Mouse (Mus musculus) hematopoietic stem cell, adult 5-6 weeks (primary cell): ENCODE results near the gene Ak9. TPM values are rescaled to one million over a fixed set of nuclear protein-coding genes. Genes with fewer than 3 reads are reported as not detected.
"Not testable (repeated sequence)": the region's sequence is repeated elsewhere in the genome, so short reads cannot be mapped to it uniquely, and the experiment has no call there.

ENCODE experiments used
- ATAC-seq, 2 experiments: fragments of 125-278 bp in 1 of 2; replicated peaks in 1 of 2; 2 replicates each; pipeline ENCODE4 v1.8.0; 2016 to 2017; ENCODE audit warnings: inconsistent platforms in 2 of 2, mild to moderate bottlenecking in 2 of 2, moderate number of reproducible peaks in 2 of 2, low read depth in 1 of 2, moderate TSS enrichment in 1 of 2; ENCODE audit not compliant: low FRiP score in 2 of 2, poor library complexity in 2 of 2, severe bottlenecking in 2 of 2, insufficient read depth in 1 of 2, low TSS enrichment in 1 of 2
- total RNA-seq: library from RNA; stranded (forward); fragments of 172-1452, 232-1000 nt; gene quantifications from 2 replicates; pipeline ENCODE4 v1.2.3, GENCODE M21; 2017

Ak9 gene
- total RNA-seq, 1 experiment from 2014 or later: not detected

DNA sequence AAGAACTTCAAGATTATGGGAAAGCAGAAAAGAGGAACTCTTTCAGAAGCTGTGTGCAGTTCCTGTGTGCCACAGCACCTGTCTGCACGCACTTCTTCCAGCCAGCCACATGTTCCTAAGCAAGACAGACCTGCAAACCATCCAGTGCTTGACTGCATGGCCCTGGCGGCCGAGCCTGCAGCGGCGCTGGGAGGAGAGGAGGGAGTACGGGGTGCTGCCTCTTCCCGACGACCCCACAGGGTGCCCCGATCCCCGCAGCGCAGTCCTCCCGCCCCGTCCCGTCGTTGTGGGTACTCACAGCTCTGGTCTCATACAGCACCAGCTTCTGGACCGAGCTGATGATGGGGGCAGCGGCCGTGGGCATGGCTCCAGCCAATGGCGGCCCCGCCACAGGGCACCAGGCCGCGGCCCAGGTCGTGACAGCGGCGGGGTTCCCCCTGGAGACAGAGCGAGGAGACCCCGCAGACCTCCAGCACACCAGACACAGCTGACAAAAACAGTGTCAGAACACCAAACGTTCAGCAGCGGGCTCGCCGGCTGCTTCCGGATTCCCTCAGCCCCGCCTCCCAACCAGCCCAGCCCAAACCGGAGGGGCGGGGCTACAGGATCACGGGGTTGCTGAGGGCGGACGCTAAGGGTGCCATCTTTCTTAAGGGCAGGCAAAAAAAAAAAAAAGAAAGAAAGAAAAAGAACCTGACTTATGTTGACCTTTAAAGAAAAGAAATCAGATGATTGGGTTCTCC lies 920 bp upstream of the Ak9 start, which contains the start of gene Fig4:
Gene Fig4, minus strand, starts transcription at position 572 of the 743 bp plus-strand sequence.
- peak; percentile 88 to 89 for ATAC-seq

DNA sequence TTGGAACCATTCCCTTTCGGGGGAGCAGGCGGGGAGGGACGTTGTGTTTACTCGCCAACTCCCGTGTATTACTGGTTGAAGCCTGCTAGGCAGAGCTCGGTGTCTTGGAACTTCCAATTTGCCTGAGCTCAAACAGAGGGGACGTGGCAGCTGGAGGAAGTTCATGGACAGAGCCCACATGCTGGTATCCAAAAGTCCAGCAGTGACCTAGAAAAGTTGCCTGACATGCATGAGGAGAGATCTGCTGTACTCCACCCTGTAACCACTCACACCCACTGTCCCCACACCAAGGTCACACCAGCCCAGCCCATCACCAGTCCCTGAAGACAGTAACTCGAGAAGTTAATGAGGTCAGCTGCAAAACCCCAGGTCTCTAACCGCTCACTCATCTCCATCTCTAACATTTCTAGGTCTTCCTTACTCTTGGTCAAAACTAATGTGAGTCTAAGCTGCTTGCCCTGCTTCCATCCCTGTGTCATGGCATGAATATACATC lies 1.2 kb downstream of the Ak9 start:
- no peak for ATAC-seq

DNA sequence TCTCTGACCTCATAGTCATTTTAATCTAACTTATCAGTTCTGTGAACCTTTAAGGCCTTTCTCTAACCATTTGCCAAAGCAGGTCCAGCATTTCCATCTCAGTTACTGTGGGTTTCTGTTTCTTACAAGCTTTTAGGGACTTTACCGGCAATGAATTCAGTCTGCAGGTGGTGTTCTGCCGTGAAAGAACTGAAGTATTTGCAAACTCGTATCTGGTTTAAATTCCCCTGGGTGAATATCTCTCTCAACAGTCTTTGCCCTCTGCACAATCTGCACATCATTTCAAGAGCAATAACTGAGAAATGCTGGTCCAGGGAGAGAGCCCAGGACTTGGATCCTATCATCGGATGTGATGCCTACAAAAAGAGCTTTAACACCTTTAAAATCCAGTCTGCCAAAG lies 4.4 kb downstream of the Ak9 start:
- ATAC-seq: no peak

DNA sequence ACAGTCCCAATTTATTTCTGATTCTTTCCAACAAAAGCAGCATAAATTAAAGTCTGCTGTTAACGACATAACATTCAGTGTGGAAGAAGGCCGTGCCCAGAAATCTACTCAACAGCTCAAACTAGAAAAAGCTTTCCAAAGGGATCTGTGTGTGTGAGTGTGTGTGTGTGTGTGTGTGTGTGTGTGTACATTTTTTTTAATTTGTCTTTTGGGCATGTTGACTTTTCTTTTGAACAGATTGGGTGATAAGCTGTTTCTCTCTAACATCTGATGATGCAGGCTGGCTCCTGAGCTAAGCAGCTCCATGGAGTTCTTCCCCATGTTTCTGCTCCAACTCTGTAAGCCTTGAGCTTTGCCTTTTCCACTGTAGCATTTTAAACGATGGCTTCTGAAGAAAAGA lies 12.1 kb downstream of the Ak9 start:
- ATAC-seq: no peak

DNA sequence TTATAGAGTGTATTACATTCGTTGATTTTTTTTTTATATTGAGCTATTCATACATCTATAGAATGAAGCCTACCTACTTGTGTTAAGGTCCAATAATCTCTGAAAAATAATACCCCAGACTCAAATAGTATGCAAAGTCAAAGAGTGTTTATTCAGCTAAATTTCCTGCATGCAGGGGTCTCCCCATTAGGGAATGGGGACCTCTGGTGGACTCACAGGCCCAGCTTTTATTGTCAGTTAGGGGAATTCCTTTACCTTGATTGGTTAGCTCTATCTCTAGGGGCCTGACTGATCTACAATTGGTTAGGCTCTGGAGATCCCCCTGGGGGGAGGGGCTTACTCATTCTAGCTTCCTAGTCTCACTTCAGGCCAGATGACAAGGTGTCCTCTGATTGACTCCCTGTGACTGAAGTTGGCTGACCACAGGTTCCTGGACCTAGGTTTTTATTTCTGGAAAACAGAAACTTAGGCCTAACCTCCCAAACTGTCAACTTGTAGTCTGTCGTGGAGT lies 28.8 kb downstream of the Ak9 start:
- no peak for ATAC-seq

DNA sequence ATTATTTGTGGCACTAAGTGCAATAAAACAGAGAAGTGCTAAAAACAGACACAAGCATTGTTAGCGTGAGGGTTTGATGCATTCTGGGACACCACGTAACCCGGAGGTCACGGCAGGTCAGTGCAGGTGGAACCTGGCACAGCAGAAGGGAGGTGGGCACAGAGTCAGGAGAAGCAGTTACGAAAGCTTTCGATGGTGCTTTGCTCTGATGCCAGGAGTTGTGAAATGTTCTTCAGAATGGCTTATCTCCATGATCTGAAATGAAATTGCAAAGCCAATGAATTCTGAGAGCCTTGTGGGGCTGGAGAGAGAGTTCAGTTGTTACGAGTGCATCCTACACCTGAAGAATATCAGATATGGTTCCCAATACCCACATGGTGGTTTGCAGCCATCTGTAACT lies 37.6 kb downstream of the Ak9 start:
- no peak for ATAC-seq

DNA sequence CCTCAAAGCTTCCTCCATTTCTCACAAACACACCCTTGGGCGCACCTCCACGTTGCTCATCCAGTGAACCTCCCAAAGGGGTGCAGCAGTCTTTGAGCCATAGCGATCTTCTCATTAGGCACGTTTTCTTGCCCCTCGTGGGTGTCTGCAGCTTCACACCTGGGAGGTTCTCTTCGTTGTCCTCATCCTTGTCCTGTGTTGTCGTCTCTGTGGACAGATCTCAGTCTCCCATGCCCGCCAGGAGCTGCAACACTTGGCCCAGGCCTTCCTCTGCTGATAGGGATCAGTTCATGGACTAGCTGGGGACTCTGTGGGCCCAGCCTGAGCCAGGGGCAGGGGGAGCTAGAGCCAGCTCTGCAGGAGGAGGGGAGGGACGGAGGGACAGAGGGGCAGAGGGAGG lies 61.3 kb downstream of the Ak9 start:
- ATAC-seq: no peak

DNA sequence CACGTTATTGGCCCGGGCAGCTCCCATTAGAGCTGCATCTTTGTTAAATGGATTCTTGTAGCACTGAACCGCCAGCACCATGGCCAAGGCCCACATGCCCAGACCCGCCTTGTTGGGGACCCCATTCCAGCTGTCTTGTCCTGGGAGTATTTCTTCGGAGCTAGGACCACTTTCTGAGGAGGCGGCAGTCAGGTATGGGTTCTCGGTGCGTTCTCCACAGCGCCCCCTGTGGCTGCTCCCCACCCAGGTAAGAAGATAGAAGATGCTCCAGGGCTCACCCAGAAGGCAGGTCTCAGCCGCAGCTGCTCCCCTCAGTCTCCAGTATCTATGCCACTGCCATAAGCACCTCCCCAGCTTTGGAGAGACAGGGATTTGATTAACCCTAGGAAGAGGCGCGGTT lies 76.7 kb downstream of the Ak9 start:
- no peak for ATAC-seq

DNA sequence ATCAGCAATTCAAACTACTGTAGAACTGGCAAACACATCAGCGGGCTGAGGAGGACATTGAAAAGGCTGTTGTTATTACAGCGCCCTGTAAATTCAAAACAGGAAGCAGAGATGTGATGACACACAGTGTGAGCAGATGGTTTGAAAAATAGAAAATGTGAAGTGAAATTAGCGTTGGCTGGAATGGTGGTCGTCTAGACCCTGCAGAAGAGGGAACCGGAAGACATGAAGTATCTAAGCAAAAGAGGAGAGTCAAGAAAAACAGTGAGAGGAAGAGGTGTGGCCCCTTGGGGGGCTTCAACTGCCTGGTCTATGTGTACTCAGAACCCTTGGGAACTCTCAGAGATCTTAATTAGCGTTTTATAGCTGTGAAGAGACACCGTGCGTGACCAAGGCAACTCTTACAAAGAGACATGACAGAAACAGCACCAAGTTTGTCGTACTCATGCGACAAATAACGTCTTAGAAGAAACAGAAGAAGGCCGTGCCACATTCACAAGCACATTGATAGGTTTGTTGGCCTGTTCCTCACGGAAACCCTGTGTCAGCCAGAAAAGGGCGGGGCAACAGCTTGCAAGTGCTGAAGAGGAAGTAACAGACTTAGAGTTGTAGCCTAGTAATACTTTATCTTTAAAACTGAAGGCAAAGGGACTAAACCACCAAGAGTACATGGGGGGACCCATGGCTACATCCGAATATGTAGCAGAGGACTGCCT lies 81.9 kb downstream of the Ak9 start:
- peak; percentile 99 for ATAC-seq

DNA sequence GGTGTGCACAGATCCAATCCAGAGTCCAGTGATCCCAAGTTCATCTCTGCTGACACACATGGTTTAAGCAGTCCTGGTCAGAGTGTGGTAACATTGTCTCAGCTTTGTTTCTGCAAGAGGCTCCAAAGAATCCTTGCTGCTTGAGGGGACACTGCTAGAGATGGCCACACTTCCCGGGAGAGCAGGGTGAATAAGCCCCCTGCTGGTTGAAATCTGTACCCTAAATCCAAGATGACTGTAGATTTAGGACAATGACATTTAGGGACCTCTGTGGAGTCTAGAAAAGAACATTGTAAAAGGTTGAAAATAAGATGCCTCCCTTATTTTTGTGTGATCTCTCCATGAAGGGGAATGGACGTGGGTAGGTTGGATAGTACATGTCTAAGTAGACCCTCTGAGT lies 89.8 kb downstream of the Ak9 start:
- ATAC-seq: peak; percentile 39 to 56; a peak in 2 of 4 replicates

DNA sequence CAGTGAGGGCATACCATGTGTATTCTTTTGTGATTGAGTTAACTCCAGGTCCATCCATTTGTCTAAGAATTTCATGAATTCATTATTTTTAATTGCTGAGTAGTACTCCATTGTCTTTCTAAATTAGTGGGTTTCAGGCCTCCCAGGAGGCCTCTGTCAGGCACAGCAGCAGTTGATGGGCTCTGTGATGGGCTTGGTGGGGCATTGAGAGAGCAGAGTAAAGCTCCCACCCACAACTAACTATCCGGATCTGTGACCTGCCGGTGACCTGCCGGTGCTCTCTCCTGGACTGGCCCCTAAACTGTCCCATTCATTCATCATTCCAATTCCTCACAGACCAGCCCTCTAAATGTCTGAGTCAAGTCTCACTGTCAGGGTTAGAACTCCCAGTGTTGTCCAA lies 97.3 kb downstream of the Ak9 start:
- no peak for ATAC-seq

DNA sequence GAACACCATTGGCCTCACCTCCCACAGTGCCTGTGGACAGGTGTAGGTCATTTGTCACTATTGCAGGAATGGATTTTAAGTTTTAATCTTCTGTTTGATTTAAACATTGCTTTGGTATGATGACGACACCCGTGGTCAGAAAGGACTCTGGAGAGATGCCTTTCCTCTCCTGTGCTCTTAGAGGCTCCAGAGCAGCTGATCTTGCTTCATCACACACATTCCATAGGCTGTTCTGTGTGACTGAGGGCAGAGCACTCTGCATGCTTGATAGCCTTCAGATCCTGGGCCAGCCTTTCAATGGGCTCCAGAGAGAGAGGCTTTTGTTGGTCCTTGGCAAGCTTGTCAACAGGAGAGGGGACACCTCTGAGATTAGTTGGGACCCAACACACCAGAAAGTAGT lies 99.6 kb downstream of the Ak9 start:
- ATAC-seq: no peak

DNA sequence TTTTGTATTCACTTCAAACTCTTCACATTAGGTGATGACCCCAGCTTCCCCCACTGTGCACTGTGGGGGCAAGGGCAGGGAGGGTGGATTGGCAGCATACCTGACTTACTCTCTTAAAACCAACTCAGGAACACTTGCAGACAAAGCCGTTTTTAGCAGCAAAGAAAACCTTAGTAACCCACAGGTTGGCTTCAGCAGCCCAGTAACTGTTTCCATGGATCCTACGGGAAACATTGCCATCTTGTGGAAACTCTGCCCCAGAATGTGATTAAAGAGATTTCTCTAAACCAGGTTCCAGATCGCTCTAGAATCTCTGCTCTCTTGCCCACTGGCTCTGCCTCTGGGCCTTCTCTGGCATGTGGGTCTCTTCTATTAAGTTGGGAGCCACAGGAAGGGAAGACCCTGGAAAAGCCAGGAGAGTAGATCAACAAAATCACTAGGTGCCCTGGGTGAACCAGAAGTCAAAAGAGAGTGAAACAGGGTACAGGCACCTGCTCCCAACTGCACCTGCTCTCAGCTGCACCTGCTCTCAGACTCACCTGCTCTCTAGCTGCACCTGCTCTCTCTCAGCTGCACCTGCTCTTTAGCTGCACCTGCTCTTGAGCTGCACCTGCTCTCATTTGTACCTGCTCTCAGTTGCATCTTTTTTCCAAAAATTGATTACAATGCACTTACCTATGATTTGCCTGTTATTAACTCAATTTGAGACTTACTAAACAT lies 100.3 kb downstream of the Ak9 start:
- ATAC-seq: no peak

DNA sequence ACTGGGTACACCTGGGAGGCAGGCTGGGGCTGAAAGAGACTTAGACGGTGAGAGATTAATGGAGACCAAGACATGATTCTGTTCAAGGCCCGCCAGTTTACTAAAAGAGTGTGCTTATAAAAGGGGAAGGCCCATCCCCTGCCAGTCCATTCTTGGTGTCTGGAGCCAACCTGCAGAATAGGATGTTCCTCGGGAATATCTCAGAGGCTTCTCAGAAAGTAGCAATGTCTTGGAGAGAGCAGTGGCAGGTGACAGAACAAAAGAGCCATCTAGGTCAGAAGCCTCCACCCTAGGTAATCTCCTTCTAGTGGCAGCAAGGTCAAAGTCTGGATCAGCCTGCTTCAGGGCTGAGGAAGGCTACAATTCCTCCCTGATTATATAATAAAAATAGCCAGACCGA lies 106.4 kb downstream of the Ak9 start:
- ATAC-seq: not testable (repeated sequence)

DNA sequence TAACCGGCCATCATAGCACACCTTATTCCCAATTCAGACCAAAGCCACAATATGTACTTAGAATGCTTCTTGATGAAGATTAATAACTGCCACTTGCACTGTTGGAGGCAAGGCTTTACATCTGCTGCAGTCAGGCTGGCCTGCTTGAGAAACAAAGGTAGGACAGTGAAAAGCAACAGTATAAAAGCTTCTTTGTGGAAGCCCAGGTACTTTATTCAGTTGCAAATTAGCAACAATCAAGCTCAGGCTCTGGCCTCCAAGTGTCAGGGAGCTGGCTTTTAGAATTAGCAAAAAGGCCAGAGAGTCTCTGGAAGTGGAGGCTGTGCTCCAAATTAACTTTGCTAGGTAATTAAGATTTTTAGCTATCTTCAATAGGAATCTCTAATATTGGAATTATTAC lies 107.0 kb downstream of the Ak9 start:
- ATAC-seq: not testable (repeated sequence)

DNA sequence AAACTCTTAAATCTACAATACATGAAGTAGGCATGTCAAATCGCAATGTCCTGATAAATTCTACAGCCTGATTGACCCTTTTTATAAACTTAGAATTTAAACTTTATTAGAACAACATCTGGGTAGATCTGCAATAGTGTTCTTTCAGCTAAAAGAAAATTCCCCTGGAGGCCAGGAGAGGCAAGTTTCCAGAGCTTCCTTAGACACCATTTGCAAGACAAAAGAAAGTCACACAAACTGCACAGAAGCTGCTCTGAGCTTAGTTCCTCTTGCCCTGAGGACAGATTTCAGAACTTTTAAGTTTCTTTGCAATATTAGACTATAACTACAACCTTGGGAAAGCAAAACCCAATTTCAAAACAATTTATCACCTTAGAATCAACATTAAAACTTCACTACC lies 109.7 kb downstream of the Ak9 start:
- not testable (repeated sequence) for ATAC-seq

DNA sequence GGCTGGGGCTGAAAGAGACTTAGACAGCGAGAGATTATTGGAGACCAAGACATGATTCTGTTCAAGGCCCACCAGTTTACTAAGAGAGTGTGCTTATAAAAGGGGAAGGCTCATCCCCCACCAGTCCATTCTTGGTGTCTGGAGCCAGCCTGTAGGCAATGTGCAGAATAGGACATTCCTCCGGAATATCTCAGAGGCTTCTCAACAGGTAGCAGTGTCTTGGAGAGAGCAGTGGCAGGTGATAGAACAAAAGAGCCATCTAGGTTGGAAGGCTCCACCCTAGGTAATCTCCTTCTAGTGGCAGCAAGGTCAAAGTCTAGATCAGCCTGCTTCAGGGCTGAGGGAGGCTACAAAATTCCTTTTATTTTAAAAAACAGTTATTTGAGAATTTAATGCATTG lies 111.6 kb downstream of the Ak9 start:
- not testable (repeated sequence) for ATAC-seq
